Mouse (Mus musculus) T-helper 1 cell (primary cell): ENCODE data around the gene Hist3h2ba.

ENCODE experiments used
- in situ Hi-C: fragments of 300-600 bp; cut with MboI, MseI; formaldehyde crosslinking; loops from one replicate; pipeline ENCODE4 v1.15.1; 2025; ENCODE audit warnings: high pct_unique_total_duplicates

Gene Hist3h2ba

GRCm38 (mm10) chr11:58985299-58985917, 36.7 kb downstream of the Hist3h2ba start:
- in situ Hi-C loops = no loop called here

GRCm38 (mm10) chr11:58989166-58989565, 40.4 kb downstream of the Hist3h2ba start:
- in situ Hi-C loops = no loop called here

- in situ Hi-C loops = no loop called here
These were observed 41.4 kb downstream of the Hist3h2ba start for GRCm38 (mm10) chr11:58990141-58990540.

- in situ Hi-C loops = no loop called here
These were observed 42.1 kb downstream of the Hist3h2ba start for GRCm38 (mm10) chr11:58990794-58991193.

- in situ Hi-C loops = no loop called here
These were observed 43.2 kb downstream of the Hist3h2ba start for GRCm38 (mm10) chr11:58991911-58992310.

GRCm38 (mm10) chr11:58993091-58993670, 44.5 kb downstream of the Hist3h2ba start:
- in situ Hi-C loops = no loop called here

- in situ Hi-C loops = no loop called here
These were observed 45.7 kb downstream of the Hist3h2ba start for GRCm38 (mm10) chr11:58994337-58994826.

DNA sequence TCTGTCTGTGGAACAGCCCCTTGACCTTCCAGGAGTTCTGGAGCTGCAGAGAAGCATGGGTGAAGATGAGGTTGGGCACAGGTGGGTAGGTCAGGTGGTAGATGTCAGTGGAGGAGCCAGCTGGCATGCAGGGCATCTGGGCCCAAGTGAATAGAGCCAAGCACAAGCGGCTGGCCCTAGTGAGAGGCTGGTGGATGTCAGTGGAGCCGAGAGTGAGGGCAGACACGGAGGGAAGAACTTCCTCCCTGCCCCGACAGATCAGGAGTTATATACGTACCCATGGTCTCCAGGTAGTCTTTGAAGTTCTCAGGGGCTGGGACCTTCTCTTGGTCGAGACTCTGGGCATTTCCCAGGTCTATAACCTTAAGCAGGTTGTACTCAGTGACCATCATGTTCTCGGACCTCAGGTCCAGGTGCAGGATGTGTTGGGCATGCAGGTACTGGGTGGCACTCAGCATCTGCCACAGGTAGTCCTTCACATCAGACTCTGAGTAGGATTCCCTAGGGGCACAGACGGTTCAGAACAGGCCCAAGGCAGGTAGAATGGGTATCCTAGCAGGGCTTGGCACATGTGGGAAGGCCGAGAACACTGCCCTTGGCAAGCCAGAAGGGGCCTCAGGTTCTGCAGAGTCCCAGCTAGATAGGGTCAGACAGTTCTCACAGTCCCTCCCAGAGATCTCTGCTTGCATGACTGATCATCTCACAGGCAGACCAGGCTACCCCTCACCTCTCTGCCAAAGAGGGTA, 46.5 kb downstream of the Hist3h2ba start:
- in situ Hi-C loops = no loop called here

- in situ Hi-C loops = no loop called here
These were observed 47.2 kb downstream of the Hist3h2ba start for GRCm38 (mm10) chr11:58995807-58996370.

DNA sequence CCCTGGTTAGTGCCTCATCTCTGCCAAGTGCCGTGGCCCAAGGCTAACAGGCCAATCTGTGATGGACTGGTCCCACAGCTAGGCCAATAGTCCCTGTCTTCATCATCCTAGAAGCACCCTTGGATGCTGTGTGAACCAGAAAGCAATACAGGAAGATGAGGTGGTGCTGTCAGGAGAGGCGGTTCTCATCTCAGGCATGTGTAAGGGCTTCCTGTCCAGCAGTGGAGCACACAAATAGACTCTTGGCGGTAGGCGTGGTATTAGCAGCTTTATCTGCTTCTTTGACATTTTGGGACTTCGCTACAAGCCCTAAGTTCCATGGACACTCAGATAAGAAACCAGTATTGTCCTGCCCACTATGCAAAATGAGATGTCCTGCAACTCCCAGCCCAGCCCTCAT, 48.8 kb downstream of the Hist3h2ba start:
- in situ Hi-C loops = no loop called here
